Mouse (Mus musculus): ENCODE measurements around the gene Cyp2w1. TPM values are rescaled to one million over a fixed set of nuclear protein-coding genes. Genes with fewer than 3 reads are reported as not detected.

Cyp2w1 gene
- polyA plus RNA-seq, 1 experiment: not detected

DNA sequence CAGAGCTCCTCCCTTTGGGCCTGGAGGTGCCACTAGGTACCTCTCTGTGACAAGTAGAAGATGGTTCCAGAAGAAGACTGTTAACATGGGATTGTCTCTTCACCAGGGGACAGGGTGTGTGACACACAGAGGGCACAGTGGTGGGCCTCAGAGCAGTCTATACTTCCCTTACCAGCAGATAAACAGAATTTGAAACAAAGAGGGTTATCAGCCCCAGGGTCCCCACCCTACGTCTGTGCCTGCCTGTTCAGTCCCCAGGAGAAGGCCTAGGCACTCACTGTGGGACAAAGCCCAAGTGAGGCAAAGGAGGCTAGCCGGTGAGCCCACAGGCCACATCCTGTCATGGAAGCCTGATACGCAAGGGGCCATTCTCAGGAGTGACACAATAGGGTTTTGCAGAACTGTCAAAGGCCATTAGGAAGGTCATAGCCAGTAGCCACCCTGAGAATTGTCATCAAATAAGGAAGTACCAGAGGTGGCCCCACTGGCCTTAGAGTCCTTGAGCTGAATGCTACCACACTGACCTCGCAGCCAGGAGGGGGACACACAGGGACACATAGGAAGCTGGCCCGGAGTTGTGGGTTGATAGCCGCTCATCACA lies 52.5 kb downstream of the Cyp2w1 start, which contains the start of gene C130050O18Rik:
Gene C130050O18Rik (plus strand): TSS at position 480 of the 601 bp plus-strand sequence.
- H3K36me3 ChIP-seq (ENCODE audit: control insufficient read depth, insufficient read depth, low read length, poor library complexity, severe bottlenecking): no peaks in the 10 kb centered on the region
- H3K4me1 ChIP-seq (ENCODE audit: control insufficient read depth, insufficient read depth, low read length): no peaks in the 10 kb centered on the region
- H3K27ac ChIP-seq (ENCODE audit: insufficient read depth, low read length): no peak within 1 kb of the TSS
- no peaks in the 10 kb centered on the region for H3K27me3 ChIP-seq (ENCODE audit: control insufficient read depth, insufficient read depth, low read length, poor library complexity, severe bottlenecking)
- H3K9ac ChIP-seq (ENCODE audit: low read depth, poor library complexity, severe bottlenecking): no peak within 1 kb of the TSS
- H3K4me3 ChIP-seq (ENCODE audit: low read depth, low read length): no peak within 1 kb of the TSS
- TF ChIP-seq POLR2A (IDR thresholded peaks at IDR 0.05; ENCODE audit: insufficient read depth, low read length) (no peak), EP300 (IDR thresholded peaks at IDR 0.05; ENCODE audit: insufficient read depth, low read depth, low read length) (no peak), CTCF (IDR thresholded peaks at IDR 0.05; ENCODE audit: low read depth, low read length) (no peak)
- no peaks in the 10 kb centered on the region for H3K9me3 ChIP-seq (replicated peaks; ENCODE audit: control insufficient read depth, insufficient read depth, low read length, poor library complexity, severe bottlenecking)

DNA sequence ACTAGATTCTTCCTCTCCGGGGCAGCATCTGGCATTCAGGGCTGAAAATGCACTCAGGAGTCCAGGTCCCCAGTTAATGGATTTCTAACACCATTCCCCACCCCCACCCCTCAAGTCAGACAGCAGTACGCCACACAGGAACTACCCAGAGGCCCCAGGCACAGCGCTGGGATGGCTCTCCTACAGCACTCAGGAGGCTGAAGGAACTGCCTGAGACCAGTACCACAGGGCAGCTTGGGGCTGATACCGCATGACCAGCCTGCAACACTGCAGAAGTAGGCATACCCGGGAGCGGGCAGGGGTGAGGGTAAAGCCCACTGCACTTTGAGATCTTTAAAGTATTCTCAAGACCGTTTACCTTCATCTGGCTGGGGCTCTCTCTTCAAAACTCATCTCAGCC lies 53.1 kb downstream of the Cyp2w1 start:
- H3K4me1 ChIP-seq (ENCODE audit: control insufficient read depth, insufficient read depth, low read length): no peaks in the 10 kb centered on the region
- H3K27me3 ChIP-seq (ENCODE audit: control insufficient read depth, insufficient read depth, low read length, poor library complexity, severe bottlenecking): no peaks in the 10 kb centered on the region
- no peak overlapping the region for H3K27ac ChIP-seq (ENCODE audit: insufficient read depth, low read length)
- no peak for TF ChIP-seq EP300 (IDR thresholded peaks at IDR 0.05; ENCODE audit: insufficient read depth, low read depth, low read length)
- no peak for TF ChIP-seq POLR2A (IDR thresholded peaks at IDR 0.05; ENCODE audit: insufficient read depth, low read length)
- no peak for TF ChIP-seq CTCF (IDR thresholded peaks at IDR 0.05; ENCODE audit: low read depth, low read length)
- no peaks in the 10 kb centered on the region for H3K9me3 ChIP-seq (replicated peaks; ENCODE audit: control insufficient read depth, insufficient read depth, low read length, poor library complexity, severe bottlenecking)
- no peak overlapping the region for H3K9ac ChIP-seq (ENCODE audit: low read depth, poor library complexity, severe bottlenecking)
- H3K36me3 ChIP-seq (ENCODE audit: control insufficient read depth, insufficient read depth, low read length, poor library complexity, severe bottlenecking): no peaks in the 10 kb centered on the region
- H3K4me3 ChIP-seq (ENCODE audit: low read depth, low read length): no peak overlapping the region

DNA sequence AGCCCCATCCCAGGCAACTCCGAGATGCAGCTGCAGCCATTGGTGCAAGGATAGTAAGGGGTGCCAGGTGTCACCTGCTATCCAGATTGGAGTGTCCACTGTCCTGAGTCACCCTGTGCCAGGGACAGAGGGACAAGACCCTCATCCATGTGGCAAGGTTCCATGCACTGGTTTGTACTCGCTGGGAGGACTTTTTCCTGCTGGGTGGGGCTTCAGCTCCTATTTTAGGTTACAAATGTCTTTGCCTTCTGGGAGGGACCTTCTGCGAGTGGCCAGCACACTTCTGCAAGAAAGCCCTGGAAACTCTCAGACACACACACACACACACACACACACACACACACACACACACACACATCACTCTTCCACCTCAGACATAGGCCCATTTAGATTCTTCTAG lies 53.5 kb downstream of the Cyp2w1 start:
- H3K9ac ChIP-seq (ENCODE audit: low read depth, poor library complexity, severe bottlenecking): no peak overlapping the region
- H3K27me3 ChIP-seq (ENCODE audit: control insufficient read depth, insufficient read depth, low read length, poor library complexity, severe bottlenecking): no peaks in the 10 kb centered on the region
- no peaks in the 10 kb centered on the region for H3K36me3 ChIP-seq (ENCODE audit: control insufficient read depth, insufficient read depth, low read length, poor library complexity, severe bottlenecking)
- H3K27ac ChIP-seq (ENCODE audit: insufficient read depth, low read length): no peak overlapping the region
- no peak for TF ChIP-seq POLR2A (IDR thresholded peaks at IDR 0.05; ENCODE audit: insufficient read depth, low read length)
- TF ChIP-seq CTCF (IDR thresholded peaks at IDR 0.05; ENCODE audit: low read depth, low read length): no peak
- TF ChIP-seq EP300 (IDR thresholded peaks at IDR 0.05; ENCODE audit: insufficient read depth, low read depth, low read length): no peak
- H3K4me1 ChIP-seq (ENCODE audit: control insufficient read depth, insufficient read depth, low read length): no peaks in the 10 kb centered on the region
- no peaks in the 10 kb centered on the region for H3K9me3 ChIP-seq (replicated peaks; ENCODE audit: control insufficient read depth, insufficient read depth, low read length, poor library complexity, severe bottlenecking)
- no peak overlapping the region for H3K4me3 ChIP-seq (ENCODE audit: low read depth, low read length)

Other genes with a start within 250 kb of the Cyp2w1 start
- gene Prkar1b, start 202.6 kb upstream of the Cyp2w1 start, polyA plus RNA-seq (2011; ENCODE audit: insufficient read depth, insufficient read length, low read depth, missing spikeins): 8.2 and 9.4 TPM in 2 replicates
- 21.6 and 22.6 TPM in 2 replicates for gene Dnaaf5, start 202.4 kb upstream of the Cyp2w1 start, polyA plus RNA-seq (2011; ENCODE audit: insufficient read depth, insufficient read length, low read depth, missing spikeins)
- 74.1 and 84.2 TPM in 2 replicates for gene Sun1, start 152.0 kb upstream of the Cyp2w1 start, polyA plus RNA-seq (2011; ENCODE audit: insufficient read depth, insufficient read length, low read depth, missing spikeins)
- 55.9 and 67.7 TPM in 2 replicates for gene Get4, start 100.3 kb upstream of the Cyp2w1 start, polyA plus RNA-seq (2011; ENCODE audit: insufficient read depth, insufficient read length, low read depth, missing spikeins)
- 16.5 and 17.0 TPM in 2 replicates for gene Adap1, start 27.0 kb upstream of the Cyp2w1 start, polyA plus RNA-seq (2011; ENCODE audit: insufficient read depth, insufficient read length, low read depth, missing spikeins)
- 19.9 and 26.1 TPM in 2 replicates for gene Cox19, start 1.2 kb upstream of the Cyp2w1 start, polyA plus RNA-seq (2011; ENCODE audit: insufficient read depth, insufficient read length, low read depth, missing spikeins)
- gene Gpr146, start 25.1 kb downstream of the Cyp2w1 start, polyA plus RNA-seq (2011; ENCODE audit: insufficient read depth, insufficient read length, low read depth, missing spikeins): 0.82 and 0.91 TPM in 2 replicates
- not detected in 2 replicates for gene C130050O18Rik, start 52.7 kb downstream of the Cyp2w1 start, polyA plus RNA-seq (2011; ENCODE audit: insufficient read depth, insufficient read length, low read depth, missing spikeins)
- gene Gper1, start 70.5 kb downstream of the Cyp2w1 start, polyA plus RNA-seq (2011; ENCODE audit: insufficient read depth, insufficient read length, low read depth, missing spikeins): not detected in 2 replicates
- 44.5 and 48.7 TPM in 2 replicates for gene 3110082I17Rik, start 107.9 kb downstream of the Cyp2w1 start, polyA plus RNA-seq (2011; ENCODE audit: insufficient read depth, insufficient read length, low read depth, missing spikeins)
- gene Zfand2a, start 131.9 kb downstream of the Cyp2w1 start, polyA plus RNA-seq (2011; ENCODE audit: insufficient read depth, insufficient read length, low read depth, missing spikeins): 10.7 and 11.3 TPM in 2 replicates
- not detected in 2 replicates for gene Uncx, start 190.9 kb downstream of the Cyp2w1 start, polyA plus RNA-seq (2011; ENCODE audit: insufficient read depth, insufficient read length, low read depth, missing spikeins)